Mouse (Mus musculus): ENCODE results near the gene AC124108.1. TPM values are rescaled to one million over a fixed set of nuclear protein-coding genes. Genes with fewer than 3 reads are reported as not detected.

The AC124108.1 gene
- polyA plus RNA-seq, 1 experiment, result 0.01 TPM

- Histone ChIP-seq H3K4me3 (ENCODE audit: insufficient read depth, poor library complexity, severe bottlenecking) (no peak overlapping the region), H3ac (ENCODE audit: control insufficient read depth, insufficient read length, low read depth) (no peak overlapping the region), H3K79me3 (ENCODE audit: low read depth) (no peaks in the 10 kb centered on the region), H3K79me2 (ENCODE audit: control insufficient read depth, insufficient read depth) (no peaks in the 10 kb centered on the region), H3K36me3 (ENCODE audit: control insufficient read depth, insufficient read depth) (no peaks in the 10 kb centered on the region), H3K27me3 (ENCODE audit: control insufficient read depth, insufficient read depth, insufficient read length) (no peaks in the 10 kb centered on the region)
- no peak for TF ChIP-seq CEBPB (IDR thresholded peaks at IDR 0.05; ENCODE audit: low read depth)
- no peak for TF ChIP-seq MYOD1 (IDR thresholded peaks at IDR 0.05; ENCODE audit: control insufficient read depth, insufficient read length, low read depth)
- TF ChIP-seq CTCF (IDR thresholded peaks at IDR 0.05; ENCODE audit: control insufficient read depth, insufficient read depth, insufficient read length), result no peak
- TF ChIP-seq MAX (IDR thresholded peaks at IDR 0.05), result no peak
- TF ChIP-seq FOSL1 (IDR thresholded peaks at IDR 0.05; ENCODE audit: insufficient read depth, low read length, poor library complexity, severe bottlenecking), result no peak
- no peak for TF ChIP-seq USF1 (IDR thresholded peaks at IDR 0.05; ENCODE audit: low read depth)
- no peak for TF ChIP-seq MYOG (IDR thresholded peaks at IDR 0.05; ENCODE audit: control insufficient read depth, extremely low read depth, insufficient read length)
These were observed 35.2 kb downstream of the AC124108.1 start for GRCm38 (mm10) chr1:132226297-132227080.

GRCm38 (mm10) chr1:132229667-132230066 lies 38.4 kb downstream of the AC124108.1 start, which contains the start of gene Gm10188:
Gm10188 (minus strand) TSS chr1:132229767.
- TF ChIP-seq MYOG (IDR thresholded peaks at IDR 0.05; ENCODE audit: control insufficient read depth, extremely low read depth, insufficient read length) (no peak), FOSL1 (IDR thresholded peaks at IDR 0.05; ENCODE audit: insufficient read depth, low read length, poor library complexity, severe bottlenecking) (no peak), USF1 (IDR thresholded peaks at IDR 0.05; ENCODE audit: low read depth) (no peak), MYOD1 (IDR thresholded peaks at IDR 0.05; ENCODE audit: control insufficient read depth, insufficient read length, low read depth) (no peak), CEBPB (IDR thresholded peaks at IDR 0.05; ENCODE audit: low read depth) (no peak), CTCF (IDR thresholded peaks at IDR 0.05; ENCODE audit: control insufficient read depth, insufficient read depth, insufficient read length) (no peak), MAX (IDR thresholded peaks at IDR 0.05) (no peak)
- no peaks in the 10 kb centered on the region for H3K79me3 ChIP-seq (ENCODE audit: low read depth)
- no peaks in the 10 kb centered on the region for H3K27me3 ChIP-seq (ENCODE audit: control insufficient read depth, insufficient read depth, insufficient read length)
- H3K36me3 ChIP-seq (ENCODE audit: control insufficient read depth, insufficient read depth), result no peaks in the 10 kb centered on the region
- H3K4me3 ChIP-seq (ENCODE audit: insufficient read depth, poor library complexity, severe bottlenecking), result no peak within 1 kb of the TSS
- H3K79me2 ChIP-seq (ENCODE audit: control insufficient read depth, insufficient read depth), result no peaks in the 10 kb centered on the region
- no peak within 1 kb of the TSS for H3ac ChIP-seq (ENCODE audit: control insufficient read depth, insufficient read length, low read depth)

- Histone ChIP-seq H3K36me3 (ENCODE audit: control insufficient read depth, insufficient read depth) (no peaks in the 10 kb centered on the region), H3K79me2 (ENCODE audit: control insufficient read depth, insufficient read depth) (no peaks in the 10 kb centered on the region), H3ac (ENCODE audit: control insufficient read depth, insufficient read length, low read depth) (no peak overlapping the region), H3K4me3 (ENCODE audit: insufficient read depth, poor library complexity, severe bottlenecking) (no peak overlapping the region), H3K79me3 (ENCODE audit: low read depth) (no peaks in the 10 kb centered on the region), H3K27me3 (ENCODE audit: control insufficient read depth, insufficient read depth, insufficient read length) (no peaks in the 10 kb centered on the region)
- no peak for TF ChIP-seq MYOD1 (IDR thresholded peaks at IDR 0.05; ENCODE audit: control insufficient read depth, insufficient read length, low read depth)
- no peak for TF ChIP-seq USF1 (IDR thresholded peaks at IDR 0.05; ENCODE audit: low read depth)
- TF ChIP-seq FOSL1 (IDR thresholded peaks at IDR 0.05; ENCODE audit: insufficient read depth, low read length, poor library complexity, severe bottlenecking), result no peak
- no peak for TF ChIP-seq MAX (IDR thresholded peaks at IDR 0.05)
- no peak for TF ChIP-seq MYOG (IDR thresholded peaks at IDR 0.05; ENCODE audit: control insufficient read depth, extremely low read depth, insufficient read length)
- TF ChIP-seq CTCF (IDR thresholded peaks at IDR 0.05; ENCODE audit: control insufficient read depth, insufficient read depth, insufficient read length), result no peak
- no peak for TF ChIP-seq CEBPB (IDR thresholded peaks at IDR 0.05; ENCODE audit: low read depth)
These were observed 40.4 kb downstream of the AC124108.1 start for GRCm38 (mm10) chr1:132231470-132232274.

- no peaks in the 10 kb centered on the region for H3K36me3 ChIP-seq (ENCODE audit: control insufficient read depth, insufficient read depth)
- no peak overlapping the region for H3K4me3 ChIP-seq (ENCODE audit: insufficient read depth, poor library complexity, severe bottlenecking)
- no peaks in the 10 kb centered on the region for H3K27me3 ChIP-seq (ENCODE audit: control insufficient read depth, insufficient read depth, insufficient read length)
- H3K79me2 ChIP-seq (ENCODE audit: control insufficient read depth, insufficient read depth), result no peaks in the 10 kb centered on the region
- TF ChIP-seq CEBPB (IDR thresholded peaks at IDR 0.05; ENCODE audit: low read depth) (no peak), FOSL1 (IDR thresholded peaks at IDR 0.05; ENCODE audit: insufficient read depth, low read length, poor library complexity, severe bottlenecking) (no peak), MYOG (IDR thresholded peaks at IDR 0.05; ENCODE audit: control insufficient read depth, extremely low read depth, insufficient read length) (no peak), MAX (IDR thresholded peaks at IDR 0.05) (no peak), MYOD1 (IDR thresholded peaks at IDR 0.05; ENCODE audit: control insufficient read depth, insufficient read length, low read depth) (no peak), CTCF (IDR thresholded peaks at IDR 0.05; ENCODE audit: control insufficient read depth, insufficient read depth, insufficient read length) (no peak), USF1 (IDR thresholded peaks at IDR 0.05; ENCODE audit: low read depth) (no peak)
- H3ac ChIP-seq (ENCODE audit: control insufficient read depth, insufficient read length, low read depth), result no peak overlapping the region
- H3K79me3 ChIP-seq (ENCODE audit: low read depth), result no peaks in the 10 kb centered on the region
These were observed 42.3 kb downstream of the AC124108.1 start for GRCm38 (mm10) chr1:132233566-132233965.

- no peaks in the 10 kb centered on the region for H3K36me3 ChIP-seq (ENCODE audit: control insufficient read depth, insufficient read depth)
- H3ac ChIP-seq (ENCODE audit: control insufficient read depth, insufficient read length, low read depth), result no peak overlapping the region
- H3K79me2 ChIP-seq (ENCODE audit: control insufficient read depth, insufficient read depth), result no peaks in the 10 kb centered on the region
- H3K79me3 ChIP-seq (ENCODE audit: low read depth), result no peaks in the 10 kb centered on the region
- TF ChIP-seq CEBPB (IDR thresholded peaks at IDR 0.05; ENCODE audit: low read depth), result no peak
- TF ChIP-seq MAX (IDR thresholded peaks at IDR 0.05), result no peak
- TF ChIP-seq MYOD1 (IDR thresholded peaks at IDR 0.05; ENCODE audit: control insufficient read depth, insufficient read length, low read depth), result no peak
- TF ChIP-seq FOSL1 (IDR thresholded peaks at IDR 0.05; ENCODE audit: insufficient read depth, low read length, poor library complexity, severe bottlenecking), result no peak
- TF ChIP-seq MYOG (IDR thresholded peaks at IDR 0.05; ENCODE audit: control insufficient read depth, extremely low read depth, insufficient read length), result no peak
- no peak for TF ChIP-seq USF1 (IDR thresholded peaks at IDR 0.05; ENCODE audit: low read depth)
- TF ChIP-seq CTCF (IDR thresholded peaks at IDR 0.05; ENCODE audit: control insufficient read depth, insufficient read depth, insufficient read length), result no peak
- no peaks in the 10 kb centered on the region for H3K27me3 ChIP-seq (ENCODE audit: control insufficient read depth, insufficient read depth, insufficient read length)
- no peak overlapping the region for H3K4me3 ChIP-seq (ENCODE audit: insufficient read depth, poor library complexity, severe bottlenecking)
These were observed 43.6 kb downstream of the AC124108.1 start for GRCm38 (mm10) chr1:132234757-132235273.

All from C2C12 (cell line).